Mouse (Mus musculus) erythroblast, embryonic 14.5 days (primary cell): ENCODE data around the gene Abcf1.

Experiments
- GATA1 ChIP-seq: IDR thresholded peaks from 2 replicates; pipeline ENCODE4 v1.6.1; 2012; ENCODE audit warnings: low read length, inconsistent platforms, mixed read lengths
- TAL1 ChIP-seq: IDR thresholded peaks from 3 replicates; pipeline ENCODE4 v1.6.1; 2012; ENCODE audit warnings: low read length, inconsistent platforms, mixed read lengths

- TF ChIP-seq TAL1 (no peak), GATA1 (no peak)
Observed at GRCm38 (mm10) chr17:35930627-35931026, 38.9 kb downstream of the Abcf1 start.
